Mouse (Mus musculus) neural tube, embryonic 12.5 days (tissue): ENCODE data around the gene Vmn1r81. TPM values are rescaled to one million over a fixed set of nuclear protein-coding genes. Genes with fewer than 3 reads are reported as not detected.

Experiments used
- ATAC-seq: fragments of 200-750 bp; cut with Nextera tagmentation; 2 replicates; pipeline ENCODE4 v1.8.0; 2017; ENCODE audit warnings: low read depth, mild to moderate bottlenecking, moderate TSS enrichment, moderate library complexity; ENCODE audit not compliant: low FRiP score
- H3K27ac ChIP-seq: fragments of 300-500 bp; sonication (generic); 2 replicates; pipeline ENCODE4 v1.5.1; 2016
- H3K27me3 ChIP-seq: fragments of 300-500 bp; sonication (generic); replicated peaks from 2 replicates; pipeline ENCODE4 v1.6.1; 2016; ENCODE audit warnings: mild to moderate bottlenecking
- H3K36me3 ChIP-seq: fragments of 300-500 bp; sonication (generic); 2 replicates; pipeline ENCODE4 v1.6.1; 2016; ENCODE audit warnings: mild to moderate bottlenecking
- H3K4me1 ChIP-seq: fragments of 300-500 bp; sonication (generic); 2 replicates; pipeline ENCODE4 v1.6.1; 2016
- H3K4me2 ChIP-seq: fragments of 300-500 bp; sonication (generic); replicated peaks from 2 replicates; pipeline ENCODE4 v1.6.1; 2016; ENCODE audit warnings: mild to moderate bottlenecking
- H3K4me3 ChIP-seq: fragments of 300-500 bp; sonication (generic); 2 replicates; pipeline ENCODE4 v1.5.1; 2016
- H3K9ac ChIP-seq: fragments of 300-500 bp; sonication (generic); 2 replicates; pipeline ENCODE4 v1.6.1; 2016; ENCODE audit warnings: mild to moderate bottlenecking
- H3K9me3 ChIP-seq: fragments of 300-500 bp; sonication (generic); 2 replicates; pipeline ENCODE4 v1.6.1; 2016; ENCODE audit warnings: mild to moderate bottlenecking
- WGBS: fragments of 180-500 bp; shearing (Covaris S2); methylation state at CpG from one replicate; pipeline ENCODE4 v1.1.7; 2016; 5-methylcytosine and 5-hydroxymethylcytosine counted together
- polyA plus RNA-seq: library from polyadenylated mRNA; unstranded; fragments of >200 nt; fragmentation: Nextera tagmentation; extraction: Ambion mirVana; gene quantifications from 2 replicates; pipeline ENCODE4 v1.2.1, GENCODE M21; 2016

The Vmn1r81 gene
- not detected in 2 replicates for polyA plus RNA-seq

DNA sequence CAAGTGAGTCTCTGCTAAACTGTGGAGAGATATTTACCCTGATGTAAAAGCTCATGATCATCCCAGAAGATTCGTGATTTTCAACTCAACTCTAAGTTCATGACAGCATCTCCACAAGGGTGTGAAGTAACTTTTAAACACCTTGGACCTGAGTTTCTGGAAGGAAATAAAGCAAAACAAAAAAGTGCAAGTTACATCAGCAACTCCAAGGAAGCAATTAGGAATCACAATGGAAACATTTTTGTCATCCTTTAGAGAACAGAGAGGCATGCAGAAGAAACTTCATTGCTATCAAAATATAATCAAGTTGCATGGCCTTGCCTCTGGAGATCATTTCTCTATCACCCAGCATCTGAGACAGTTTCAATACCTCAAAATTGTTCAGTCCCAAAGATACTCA is at the start of gene Vmn1r81:
Gene Vmn1r81, minus strand, starts transcription at position 101 of the 400 bp plus-strand sequence.
- H3K9ac ChIP-seq = no peak within 1 kb of the TSS
- no peaks in the 10 kb centered on the region for H3K36me3 ChIP-seq
- ATAC-seq = no peak
- WGBS = 80% methylated on average over 1 of the region's 1 CpGs
- H3K9me3 ChIP-seq = peaks cover 26% of the 10 kb centered on the region; the same call in 1 of the 2 replicates
- no peaks in the 10 kb centered on the region for H3K4me1 ChIP-seq
- no peaks in the 10 kb centered on the region for H3K27me3 ChIP-seq
- H3K4me3 ChIP-seq = no peak within 1 kb of the TSS
- no peak within 1 kb of the TSS for H3K4me2 ChIP-seq
- no peak within 1 kb of the TSS for H3K27ac ChIP-seq

DNA sequence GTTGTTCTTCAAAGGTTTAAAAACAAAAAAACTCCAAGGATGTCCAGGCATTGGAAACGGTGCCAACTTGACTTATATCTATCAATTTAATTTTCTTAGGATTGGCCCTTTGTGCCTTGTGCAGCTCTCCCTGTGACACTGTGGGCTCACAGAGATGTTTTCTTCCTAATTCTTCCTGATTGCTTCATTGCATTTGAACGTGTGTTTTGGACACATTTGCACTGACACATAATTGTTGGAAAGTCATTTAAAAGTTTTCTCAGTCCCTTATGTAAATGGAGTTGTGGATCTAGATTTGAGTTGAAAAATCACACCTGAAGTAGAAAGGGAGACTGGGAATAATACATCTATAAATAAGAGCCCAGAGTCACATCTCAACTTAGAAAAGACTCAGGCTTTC is 32.1 kb upstream of the Vmn1r81 start, which contains the start of gene Vmn1r82:
Gene Vmn1r82, plus strand, starts transcription at position 301 of the 400 bp plus-strand sequence.
- Histone ChIP-seq H3K27me3 (no peaks in the 10 kb centered on the region), H3K9me3 (peaks cover 10% of the 10 kb centered on the region; the same call in 1 of the 2 replicates), H3K36me3 (no peaks in the 10 kb centered on the region), H3K27ac (no peak within 1 kb of the TSS), H3K4me3 (no peak within 1 kb of the TSS), H3K4me2 (no peak within 1 kb of the TSS), H3K4me1 (no peaks in the 10 kb centered on the region), H3K9ac (no peak within 1 kb of the TSS)
- WGBS = 64% methylated on average over 2 of the region's 2 CpGs
- ATAC-seq = no peak

DNA sequence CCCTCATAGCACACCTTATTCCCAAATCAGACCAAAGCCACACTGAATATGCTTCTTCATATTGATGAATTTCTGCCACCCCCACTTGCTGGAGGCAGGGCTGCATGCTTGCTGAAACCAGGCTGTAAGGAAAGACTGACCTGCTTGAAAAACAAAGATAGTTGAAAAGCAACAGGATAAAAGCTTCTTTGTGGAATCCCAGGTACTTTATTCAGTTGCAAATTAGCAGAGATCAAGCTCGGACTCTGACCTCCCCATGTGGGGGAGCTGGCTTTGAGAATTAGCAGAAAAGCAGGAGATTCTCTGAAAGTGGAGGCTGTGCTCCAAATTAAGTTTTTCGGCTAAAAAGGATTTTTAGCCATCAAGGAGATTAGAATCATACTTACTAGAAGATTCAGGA is 63.9 kb downstream of the Vmn1r81 start:
- Histone ChIP-seq H3K9me3 (peaks cover 4% of the 10 kb centered on the region; the same call in 1 of the 2 replicates), H3K4me2 (no peak overlapping the region), H3K4me3 (no peak overlapping the region), H3K36me3 (no peaks in the 10 kb centered on the region), H3K27ac (no peak overlapping the region), H3K4me1 (no peaks in the 10 kb centered on the region), H3K9ac (no peak overlapping the region), H3K27me3 (no peaks in the 10 kb centered on the region)
- ATAC-seq = no peak
- 62% methylated on average over 2 of the region's 2 CpGs for WGBS

Other genes starting within 250 kb of the Vmn1r81 start
- not detected in 2 replicates for gene Vmn1r77, start 231.5 kb downstream of the Vmn1r81 start, polyA plus RNA-seq
- not detected in 2 replicates for gene Vmn1r78, start 118.0 kb downstream of the Vmn1r81 start, polyA plus RNA-seq
- not detected in 2 replicates for gene Vmn1r79, start 97.0 kb downstream of the Vmn1r81 start, polyA plus RNA-seq
- gene Vmn1r80, start 79.0 kb downstream of the Vmn1r81 start, polyA plus RNA-seq = not detected in 2 replicates
- not detected in 2 replicates for gene Vmn1r82, start 32.2 kb upstream of the Vmn1r81 start, polyA plus RNA-seq
- not detected in 2 replicates for gene Vmn1r83, start 61.2 kb upstream of the Vmn1r81 start, polyA plus RNA-seq
- gene Vmn1r84, start 101.0 kb upstream of the Vmn1r81 start, polyA plus RNA-seq = 0.05 TPM in 1 of 2 replicates, not detected in the other
- 4.9 and 5.3 TPM in 2 replicates for gene Zfp551, start 154.5 kb upstream of the Vmn1r81 start, polyA plus RNA-seq
- 42.3 and 47.6 TPM in 2 replicates for gene Zfp606, start 210.0 kb upstream of the Vmn1r81 start, polyA plus RNA-seq
- gene 2900092C05Rik, start 244.2 kb upstream of the Vmn1r81 start, polyA plus RNA-seq = not detected in 2 replicates